Mouse (Mus musculus) T-cell, adult 66 days (primary cell): ENCODE measurements around the gene Stpg4. TPM values are rescaled to one million over a fixed set of nuclear protein-coding genes. Genes with fewer than 3 reads are reported as not detected.

ENCODE experiments used
- total RNA-seq, 2 experiments: library from RNA; stranded (reverse); gene quantifications; 3 replicates in 1 of 2; 4 replicates in 1 of 2; pipeline ENCODE4 v1.2.4; 2023

Gene Stpg4
- 1 to 10 TPM in 1 of 2 experiments, not detected in 1; 1.5 TPM for total RNA-seq

DNA sequence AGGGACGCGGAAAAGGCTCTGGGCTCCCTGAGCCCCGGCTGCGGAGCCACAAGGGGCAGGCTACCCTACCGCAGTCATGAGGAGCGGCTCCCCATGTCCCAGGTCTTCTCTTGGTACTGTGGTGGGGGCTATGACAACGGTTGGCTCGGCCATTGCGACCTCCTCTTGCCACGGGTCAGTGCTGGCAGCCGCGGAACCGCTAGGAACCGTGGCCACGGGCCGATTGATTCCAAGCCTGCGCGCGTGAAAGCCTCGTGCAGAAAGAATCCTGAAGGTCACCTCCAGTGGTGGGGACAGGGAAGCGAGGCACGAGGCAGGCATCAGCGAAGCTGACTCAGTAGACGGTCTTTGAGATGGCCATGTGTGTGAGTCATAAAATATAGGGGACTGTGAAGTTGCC lies at the start of gene Stpg4:
Stpg4 (minus strand) TSS at position 231 of the 400 bp plus-strand sequence.

DNA sequence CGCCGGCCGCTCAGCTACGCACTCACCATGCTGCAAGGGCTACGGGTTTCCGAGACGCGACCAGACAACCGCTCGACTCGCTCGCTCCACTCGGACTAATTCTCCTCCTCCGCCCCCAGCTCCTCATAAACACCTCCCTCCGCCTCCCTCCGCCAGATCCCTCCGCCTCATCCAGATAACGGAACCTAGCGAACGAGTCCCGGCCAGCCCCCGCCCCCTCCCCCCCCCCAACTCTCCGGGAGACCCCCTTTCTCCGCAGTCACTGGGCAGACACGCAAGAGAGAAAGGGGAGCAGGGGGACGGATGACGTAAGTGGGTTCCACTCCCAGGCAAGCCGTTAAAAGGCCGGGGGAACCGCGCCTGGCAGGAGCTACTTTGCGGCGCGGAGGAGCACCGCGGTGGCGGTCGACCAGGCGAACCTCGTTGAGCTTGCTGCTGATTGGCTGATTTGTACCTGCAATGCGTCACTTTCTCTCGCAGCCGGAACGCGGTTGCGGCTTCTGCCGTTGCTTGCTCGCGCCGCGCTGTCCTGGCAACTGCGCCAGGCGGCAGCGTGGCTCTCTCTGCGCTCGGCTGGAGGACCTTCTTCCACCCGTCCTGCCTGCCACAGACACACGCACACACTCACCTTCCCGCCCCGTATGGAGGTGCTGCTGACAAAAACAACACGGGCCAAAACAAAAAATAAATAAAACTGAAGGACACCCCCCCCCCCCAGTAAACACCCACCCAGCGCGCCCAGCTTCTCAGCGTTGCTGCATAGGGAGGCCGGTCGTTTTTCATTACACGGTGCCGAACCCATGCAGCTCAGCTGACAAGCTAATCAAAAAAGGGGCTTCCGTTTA lies 19.4 kb upstream of the Stpg4 start, which contains the start of gene Calm2:
Calm2 (minus strand) TSS at position 169 of the 845 bp plus-strand sequence.

Other genes with a start within 250 kb of the Stpg4 start
- 10 to 100 TPM; 17.5 to 18.6 TPM for gene Mcfd2, start 161.8 kb downstream of the Stpg4 start, total RNA-seq
- gene Ttc7, start 144.9 kb downstream of the Stpg4 start, total RNA-seq: 100 to 1,000 TPM; 125 to 139 TPM
- gene Calm2, start 19.2 kb upstream of the Stpg4 start, total RNA-seq: 100 to 1,000 TPM; 287 to 293 TPM
- 1 to 10 TPM in 1 of 2 experiments, under 1 TPM in 1; 0.52 to 2.3 TPM for gene Epcam, start 208.2 kb upstream of the Stpg4 start, total RNA-seq
- 10 to 100 TPM; 61.1 to 62.6 TPM for gene Msh2, start 244.6 kb upstream of the Stpg4 start, total RNA-seq